Mouse (Mus musculus) bone marrow, adult 2 months (tissue): Measurements from ENCODE around the gene Rnh1.

Source experiments
- CTCF ChIP-seq: fragments of 200-500 bp; IDR thresholded peaks from 2 replicates; pipeline ENCODE4 v1.5.1; 2011; ENCODE audit warnings: low read length, control low read depth; ENCODE audit not compliant: control insufficient read depth, insufficient read depth
- POLR2A ChIP-seq: fragments of 200-500 bp; IDR thresholded peaks from 2 replicates; pipeline ENCODE4 v1.6.1; 2011; ENCODE audit warnings: low read depth, mild to moderate bottlenecking, control low read depth, low read length, borderline replicate concordance; ENCODE audit not compliant: control insufficient read depth

GRCm38 (mm10) chr7:141143861-141144260 lies 28.8 kb downstream of the Rnh1 start:
- TF ChIP-seq CTCF: no peak
- TF ChIP-seq POLR2A: no peak
